10 mouse cellular contexts compared by ENCODE assay signal in the genomic region with DNA sequence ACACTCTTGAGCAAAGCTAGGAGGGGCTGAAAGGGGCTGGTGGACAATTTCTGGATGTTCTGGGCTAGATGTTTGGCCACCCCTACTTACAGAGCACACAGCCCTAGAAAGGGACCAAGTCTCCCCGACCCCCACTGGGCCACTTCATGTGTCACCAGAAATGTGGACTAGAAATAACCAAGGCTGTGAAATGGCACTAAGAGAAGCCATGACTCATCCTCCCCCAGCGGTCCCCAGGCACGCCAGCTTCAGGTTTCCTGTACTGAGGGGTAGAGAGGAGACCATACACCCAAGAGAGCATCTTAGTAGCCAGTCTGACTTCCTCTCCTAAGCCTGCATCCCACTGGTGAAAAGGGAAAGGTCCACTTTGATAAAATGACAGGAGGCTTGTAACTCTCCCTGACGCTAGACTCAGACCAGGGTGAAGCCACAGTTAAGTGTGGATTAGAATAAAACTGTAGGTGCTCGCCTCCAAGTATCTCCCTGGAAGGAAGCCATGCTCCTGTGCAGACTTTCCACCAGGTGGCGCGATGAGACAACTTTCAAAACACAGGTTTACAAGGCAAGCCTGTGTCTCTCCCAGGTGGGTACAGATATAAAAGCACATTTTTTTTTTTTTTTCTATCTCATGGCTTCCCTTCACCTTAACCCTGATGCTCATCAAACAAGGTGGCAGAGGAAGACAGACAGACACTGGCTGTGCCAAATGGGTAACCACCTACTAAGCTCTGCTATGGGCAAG. TPM values are rescaled to one million over a fixed set of nuclear protein-coding genes. Genes with fewer than 3 reads are reported as not detected.
A peak's percentile ranks its signal among the peaks of the same experiment; 100 is the strongest.
DNase-seq lines count a peak whose midpoint lies in the region; ATAC-seq and TF ChIP-seq lines count a peak whose summit lies in the region.
"Had no signal": no experiment of that assay in that cellular context is flagged by ENCODE, and none has a peak within 500 bp of the region (broad histone marks: within the 10 kb centered on the region; RNA-seq: fewer than 3 reads in every experiment).

No protein-coding gene starts in this region.

- no peaks in the 10 kb centered on the region for H3K4me1 ChIP-seq in lung, adult 2 months (ENCODE audit: control insufficient read depth, insufficient read depth, low read length)
- H3K4me1 ChIP-seq in small intestine, adult 2 months (ENCODE audit: control insufficient read depth, insufficient read depth, insufficient read length, low read length), result no peaks in the 10 kb centered on the region
- H3K4me1 ChIP-seq: stomach, embryonic 15.5 days had no signal

- H3K27me3 ChIP-seq in small intestine, adult 2 months (ENCODE audit: control insufficient read depth, insufficient read depth, low read length), result no peaks in the 10 kb centered on the region
- H3K27me3 ChIP-seq: stomach, embryonic 15.5 days had no signal

- WGBS in lung, adult 2 months, result 19% methylated on average over 7 of the region's 7 CpGs
- WGBS in small intestine, adult 2 months, result 24% methylated on average over 7 of the region's 7 CpGs

- H3K27ac ChIP-seq in small intestine, adult 2 months (ENCODE audit: insufficient read depth, low read depth, low read length), result no peak overlapping the region
- H3K27ac ChIP-seq: stomach, embryonic 15.5 days had no signal

- H3K36me3 ChIP-seq in small intestine, adult 2 months (ENCODE audit: control insufficient read depth, insufficient read depth, low read length), result no peaks in the 10 kb centered on the region
- H3K36me3 ChIP-seq: stomach, embryonic 15.5 days had no signal

- no peak overlapping the region for H3K4me3 ChIP-seq in lung, adult 2 months (replicated peaks; ENCODE audit: extremely low read depth, low read depth, low read length)
- H3K4me3 ChIP-seq in small intestine, adult 2 months (ENCODE audit: low read depth, low read length), result no peak overlapping the region
- H3K4me3 ChIP-seq: stomach, embryonic 15.5 days had no signal

- peak; percentile 50 for DNase-seq in ovary, postnatal 36 days (ENCODE audit: low spot score)
- DNase-seq in ovary, postnatal 10 days (ENCODE audit: low spot score), result no peak
- peak; percentile 78 for DNase-seq in adrenal gland, postnatal 10 days
- peak; percentile 76 for DNase-seq in embryo, embryonic 11 days
- DNase-seq in kidney, postnatal 25 days, result peak; percentile 71 to 76
- peak; percentile 58 for DNase-seq in lung, adult 2 months

- ATAC-seq in inflammation-experienced regulatory T-cells, adult 6 months, result no peak

- no peak for TF ChIP-seq POLR2A in lung, adult 2 months (IDR thresholded peaks at IDR 0.05; ENCODE audit: borderline replicate concordance, extremely low read depth, low read depth, low read length)
- no peak for TF ChIP-seq POLR2A in small intestine, adult 2 months (IDR thresholded peaks at IDR 0.05; ENCODE audit: low read depth, low read length)

- TF ChIP-seq CTCF in lung, adult 2 months (IDR thresholded peaks at IDR 0.05; ENCODE audit: insufficient read depth, low read length), result peak; percentile 81
- peak; percentile 77; the same call in 1 of the 2 replicates for TF ChIP-seq CTCF in small intestine, adult 2 months (IDR thresholded peaks at IDR 0.05; ENCODE audit: extremely low read depth, insufficient read length, insufficient replicate concordance, low read depth, low read length)

RNA-seq across cellular contexts. Expression of gene Neurog3, which starts 27.9 kb away (rescaled TPM):
- total RNA-seq in adrenal gland, postnatal 10 days (2021), result not detected
- polyA plus RNA-seq in lung, adult 2 months (2012; rRNA removed), result not detected in 2 replicates
- 1.7 and 2.3 TPM in 2 replicates for polyA plus RNA-seq in small intestine, adult 2 months (2012; rRNA removed)
- not detected for polyA plus RNA-seq in inflammation-experienced regulatory T-cells, adult 6 months (2017; shearing (Covaris generic))
- polyA plus RNA-seq: heart, embryonic 16.5 days had no signal

RNA-seq across cellular contexts. Expression of gene Fam241b, which starts 38.7 kb away (rescaled TPM):
- 1 to 10 TPM; 1.2 to 4.2 TPM for total RNA-seq in adrenal gland, postnatal 10 days (2021)
- 10.0 and 11.1 TPM in 2 replicates for polyA plus RNA-seq in lung, adult 2 months (2012; rRNA removed)
- polyA plus RNA-seq in small intestine, adult 2 months (2012; rRNA removed), result 6.2 and 11.1 TPM in 2 replicates
- polyA plus RNA-seq in inflammation-experienced regulatory T-cells, adult 6 months (2017; shearing (Covaris generic)), result 1 to 10 TPM; 2.8 to 5.2 (median 3.6) TPM
